Mouse (Mus musculus): ENCODE measurements around the gene Bhlhe41.

GRCm38 (mm10) chr6:145857428-145857827, 7.9 kb downstream of the Bhlhe41 start:
- TF ChIP-seq CTCF (IDR thresholded peaks at IDR 0.05; ENCODE audit: control insufficient read depth, insufficient read depth, insufficient read length) (no peak), MAX (IDR thresholded peaks at IDR 0.05) (no peak), MYOD1 (IDR thresholded peaks at IDR 0.05; ENCODE audit: control insufficient read depth, insufficient read length, low read depth) (no peak), MYOG (IDR thresholded peaks at IDR 0.05; ENCODE audit: control insufficient read depth, extremely low read depth, insufficient read length) (no peak), USF1 (IDR thresholded peaks at IDR 0.05; ENCODE audit: low read depth) (no peak), FOSL1 (IDR thresholded peaks at IDR 0.05; ENCODE audit: insufficient read depth, low read length, poor library complexity, severe bottlenecking) (no peak)
